Mouse (Mus musculus): ENCODE measurements around the gene Tmem63a. TPM values are rescaled to one million over a fixed set of nuclear protein-coding genes. Genes with fewer than 3 reads are reported as not detected.
"Not testable (repeated sequence)": the region's sequence is repeated elsewhere in the genome, so short reads cannot be mapped to it uniquely, and the experiment has no call there.

Gene Tmem63a
- polyA plus RNA-seq, 1 experiment from 2014 or later = 2.2 TPM

DNA sequence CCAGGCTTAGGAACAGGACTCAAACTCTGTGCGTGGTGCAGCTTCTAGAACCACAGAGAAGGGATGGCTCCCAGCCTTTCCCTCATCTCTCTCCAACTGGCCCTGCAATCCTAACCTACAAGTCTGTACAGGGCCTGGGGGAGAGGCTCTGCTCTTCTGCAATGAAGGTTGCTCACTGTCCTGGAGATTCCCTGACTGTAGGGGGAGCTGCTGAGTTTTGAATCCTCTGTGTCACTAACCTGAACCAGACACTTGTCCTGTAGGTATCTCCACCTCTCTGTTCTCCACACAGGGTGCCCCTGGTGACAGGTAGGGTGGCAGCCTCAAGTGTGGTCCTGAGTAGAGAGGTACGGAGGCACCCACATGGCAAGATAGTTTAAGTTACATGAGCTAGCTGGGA, 38.3 kb downstream of the Tmem63a start:
- Histone ChIP-seq H3K9me3 (replicated peaks) (no peaks in the 10 kb centered on the region), H3K4me1 (no peaks in the 10 kb centered on the region), H3K27ac (replicated peaks) (no peak overlapping the region), H3K36me3 (no peaks in the 10 kb centered on the region), H3K4me3 (no peak overlapping the region), H3K27me3 (ENCODE audit: low read depth, poor library complexity, severe bottlenecking) (no peaks in the 10 kb centered on the region)
- 73% methylated on average over 2 of the region's 2 CpGs for WGBS
- DNase-seq (ENCODE audit: low spot score) = no peak

DNA sequence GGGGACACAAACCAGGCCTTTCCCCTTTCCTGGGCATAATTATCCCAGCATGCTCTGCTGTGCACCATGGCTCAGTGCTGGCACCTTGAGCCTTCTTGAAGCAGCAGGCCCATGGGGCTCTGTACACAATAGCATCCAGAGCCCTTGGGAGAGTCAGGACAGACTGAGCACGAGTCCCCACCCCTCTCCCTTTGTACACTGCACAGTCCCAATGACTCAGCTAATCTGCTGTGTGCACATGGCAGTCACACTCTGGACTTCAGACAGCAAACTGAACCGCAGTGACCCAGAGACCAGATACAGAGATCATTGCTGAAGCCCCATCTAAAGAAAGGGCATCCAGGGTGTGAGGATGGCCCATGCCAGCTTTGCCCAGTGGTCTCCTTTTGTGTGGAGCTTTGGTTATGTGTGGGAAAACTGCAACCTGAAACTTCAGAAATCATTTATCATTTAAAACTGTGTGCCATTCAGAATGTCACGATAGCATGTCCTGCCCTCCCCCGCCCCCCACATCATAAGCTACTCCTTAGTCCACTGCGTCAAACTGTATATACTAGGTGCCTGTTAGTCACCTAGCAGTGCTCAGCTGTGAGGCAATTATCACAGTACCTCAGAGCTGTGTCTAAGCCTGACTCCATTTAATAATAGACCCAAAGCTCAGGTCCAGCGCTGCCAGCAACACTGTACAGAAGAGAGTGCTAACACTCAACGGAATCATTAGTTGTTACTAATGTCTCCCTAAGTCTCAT, 39.3 kb downstream of the Tmem63a start:
- DNase-seq (ENCODE audit: low spot score); H3K4me1 ChIP-seq; H3K27ac ChIP-seq (replicated peaks); H3K27me3 ChIP-seq (ENCODE audit: low read depth, poor library complexity, severe bottlenecking); H3K4me3 ChIP-seq; H3K36me3 ChIP-seq; H3K9me3 ChIP-seq (replicated peaks): not testable (repeated sequence)
- 88% methylated on average over 7 of the region's 7 CpGs for WGBS

DNA sequence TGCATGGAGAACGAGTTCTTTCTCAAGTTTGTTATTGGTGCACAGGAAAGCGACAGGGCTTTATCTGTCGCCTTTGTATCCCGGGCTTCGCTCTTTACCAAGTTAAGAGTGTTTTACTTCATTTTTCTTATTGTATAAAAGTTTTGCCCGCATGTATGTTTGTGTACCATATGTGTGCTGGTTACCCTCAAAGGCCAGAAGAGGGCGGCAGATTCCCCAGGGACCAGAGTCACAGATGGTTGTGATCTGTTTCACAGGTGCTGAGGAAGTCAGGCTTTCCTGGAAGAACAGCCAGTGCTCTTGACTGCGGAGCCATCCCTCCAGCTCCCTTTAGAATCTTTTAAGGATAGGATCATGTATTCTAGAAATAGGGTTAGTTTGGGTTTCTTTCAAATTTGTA, 44.6 kb downstream of the Tmem63a start:
- Histone ChIP-seq H3K9me3 (replicated peaks) (no peaks in the 10 kb centered on the region), H3K36me3 (no peaks in the 10 kb centered on the region), H3K4me1 (0 out of 2 replicates have a peak, but pooled peaks cover 2% of the 10 kb centered on the region), H3K27me3 (ENCODE audit: low read depth, poor library complexity, severe bottlenecking) (peaks cover 7% of the 10 kb centered on the region; the same call in 1 of the 2 replicates), H3K4me3 (no peak overlapping the region), H3K27ac (replicated peaks) (no peak overlapping the region)
- 89% methylated on average over 8 of the region's 8 CpGs for WGBS
- no peak for DNase-seq (ENCODE audit: low spot score)

DNA sequence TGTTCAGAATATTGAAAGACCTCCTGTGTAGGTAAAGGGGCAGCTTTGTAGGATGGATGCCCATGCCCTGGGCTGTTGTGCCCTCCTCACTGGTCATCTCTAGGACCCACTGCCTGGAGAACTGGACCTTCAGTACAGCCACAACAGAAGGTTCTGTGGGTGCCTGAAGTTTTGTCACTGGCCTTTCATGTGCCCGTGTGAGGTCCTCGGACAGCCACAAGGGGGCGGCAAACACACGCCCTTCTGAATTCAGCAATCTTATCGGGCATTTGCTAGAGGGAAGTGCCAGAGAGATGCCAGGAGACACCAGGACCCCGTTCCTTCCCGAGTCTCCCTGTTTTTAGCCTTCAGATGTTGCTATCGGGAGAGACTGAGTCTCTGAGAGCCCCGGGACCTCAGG, 45.6 kb downstream of the Tmem63a start:
- no peak overlapping the region for H3K27ac ChIP-seq (replicated peaks)
- 0 out of 2 replicates have a peak, but pooled peaks cover 2% of the 10 kb centered on the region for H3K4me1 ChIP-seq
- no peaks in the 10 kb centered on the region for H3K9me3 ChIP-seq (replicated peaks)
- peak; percentile 77 for DNase-seq (ENCODE audit: low spot score)
- peaks cover 7% of the 10 kb centered on the region; the same call in 1 of the 2 replicates for H3K27me3 ChIP-seq (ENCODE audit: low read depth, poor library complexity, severe bottlenecking)
- WGBS = 5% methylated on average over 9 of the region's 9 CpGs
- no peak overlapping the region for H3K4me3 ChIP-seq
- no peaks in the 10 kb centered on the region for H3K36me3 ChIP-seq

DNA sequence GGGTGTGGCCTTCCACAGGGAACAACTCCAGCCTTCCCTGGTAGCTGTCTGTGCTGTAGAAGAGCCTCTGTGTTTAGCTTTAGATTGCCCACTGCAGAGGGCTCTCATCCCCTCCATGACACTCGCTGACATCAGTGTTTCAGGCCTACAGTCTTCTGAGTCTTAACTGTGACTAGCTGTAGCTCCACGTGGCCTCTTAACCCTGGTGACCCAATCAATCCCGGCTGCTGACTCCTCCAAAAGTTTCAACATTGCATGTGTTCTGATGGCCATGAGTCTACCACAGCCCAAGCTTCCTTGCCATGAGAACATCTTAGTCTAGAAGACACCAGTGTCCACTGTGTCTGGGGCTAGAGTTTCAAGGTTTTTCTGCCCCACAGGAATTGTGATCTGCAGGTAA, 48.5 kb downstream of the Tmem63a start:
- no peaks in the 10 kb centered on the region for H3K9me3 ChIP-seq (replicated peaks)
- no peak overlapping the region for H3K4me3 ChIP-seq
- no peak for DNase-seq (ENCODE audit: low spot score)
- WGBS = 64% methylated on average over 3 of the region's 3 CpGs
- H3K4me1 ChIP-seq = 0 out of 2 replicates have a peak, but pooled peaks cover 2% of the 10 kb centered on the region
- no peak overlapping the region for H3K27ac ChIP-seq (replicated peaks)
- no peaks in the 10 kb centered on the region for H3K36me3 ChIP-seq
- peaks cover 7% of the 10 kb centered on the region; the same call in 1 of the 2 replicates for H3K27me3 ChIP-seq (ENCODE audit: low read depth, poor library complexity, severe bottlenecking)

DNA sequence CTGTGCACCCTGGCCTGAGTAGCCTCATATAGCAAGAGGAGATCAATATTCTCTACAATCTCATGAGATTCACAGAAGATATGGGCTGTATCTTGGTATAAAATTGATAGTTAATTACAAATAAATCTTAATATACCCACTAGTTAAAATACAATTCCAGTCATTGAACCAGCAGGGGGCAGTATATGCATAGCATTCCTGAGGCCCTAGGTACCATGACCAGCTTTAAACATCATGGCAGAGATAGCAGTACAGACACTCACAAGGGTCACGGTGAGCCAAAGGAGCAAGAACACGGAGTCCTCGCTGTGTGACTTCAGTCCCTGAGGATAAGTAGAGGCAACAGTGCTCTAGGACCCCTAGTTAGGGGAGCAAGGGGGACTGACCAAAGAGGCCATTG, 50.0 kb downstream of the Tmem63a start:
- Histone ChIP-seq H3K4me3 (no peak overlapping the region), H3K36me3 (no peaks in the 10 kb centered on the region), H3K4me1 (0 out of 2 replicates have a peak, but pooled peaks cover 2% of the 10 kb centered on the region), H3K9me3 (replicated peaks) (no peaks in the 10 kb centered on the region), H3K27ac (replicated peaks) (no peak overlapping the region), H3K27me3 (ENCODE audit: low read depth, poor library complexity, severe bottlenecking) (peaks cover 7% of the 10 kb centered on the region; the same call in 1 of the 2 replicates)
- no peak for DNase-seq (ENCODE audit: low spot score)
- WGBS = 70% methylated on average over 3 of the region's 3 CpGs

DNA sequence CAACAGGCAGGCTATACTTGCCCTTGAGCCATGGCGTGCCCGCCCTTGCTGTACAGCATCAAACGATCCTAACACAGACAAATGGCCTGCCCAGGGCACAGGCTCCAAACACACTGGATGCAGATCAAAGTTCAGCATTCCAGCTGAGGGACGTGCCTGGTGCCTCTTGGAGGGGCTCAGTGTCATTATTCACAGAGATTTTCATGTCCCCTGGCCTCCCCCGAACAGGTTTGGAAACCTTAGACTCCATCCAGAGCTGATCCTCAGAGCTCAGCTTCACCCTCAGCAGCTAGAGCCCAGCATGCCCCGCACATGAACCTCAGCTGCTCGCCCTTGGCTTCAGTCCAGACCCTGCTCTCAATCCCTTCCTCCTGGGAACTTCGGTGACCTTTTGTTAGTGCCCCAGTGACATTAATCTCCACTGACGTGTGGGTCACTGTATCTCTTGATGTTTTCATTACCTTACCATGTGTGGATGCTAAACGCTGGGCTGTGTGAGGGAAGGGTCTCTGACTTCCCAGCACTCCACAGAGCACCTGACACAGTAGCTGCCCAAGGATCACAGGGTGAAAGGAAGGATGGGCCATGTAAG, 58.5 kb downstream of the Tmem63a start:
- H3K9me3 ChIP-seq (replicated peaks) = no peaks in the 10 kb centered on the region
- H3K4me3 ChIP-seq = no peak overlapping the region
- H3K27me3 ChIP-seq (ENCODE audit: low read depth, poor library complexity, severe bottlenecking) = no peaks in the 10 kb centered on the region
- H3K4me1 ChIP-seq = peaks cover 10% of the 10 kb centered on the region
- DNase-seq (ENCODE audit: low spot score) = no peak
- 70% methylated on average over 10 of the region's 10 CpGs for WGBS
- H3K27ac ChIP-seq (replicated peaks) = no peak overlapping the region
- no peaks in the 10 kb centered on the region for H3K36me3 ChIP-seq

DNA sequence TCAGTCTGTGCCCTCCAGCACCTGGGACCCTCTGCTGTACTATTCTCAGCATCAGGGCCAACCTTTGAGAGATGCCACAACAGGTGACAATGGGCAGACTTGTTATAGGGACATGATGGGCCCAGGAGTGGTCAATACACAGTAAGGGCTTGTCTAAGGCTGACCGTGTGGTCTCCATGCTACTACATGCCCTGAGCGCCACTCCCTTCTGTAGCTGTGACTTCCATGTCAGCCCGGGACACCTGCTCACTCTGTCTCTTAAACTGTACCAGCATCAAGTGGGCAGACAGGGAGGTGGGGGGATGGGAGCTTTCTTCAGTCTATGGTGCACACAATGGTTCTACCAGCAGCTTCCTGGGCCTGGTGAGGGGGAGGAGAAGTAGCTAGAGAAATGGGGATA, 59.1 kb downstream of the Tmem63a start:
- Histone ChIP-seq H3K4me1 (peaks cover 10% of the 10 kb centered on the region), H3K27me3 (ENCODE audit: low read depth, poor library complexity, severe bottlenecking) (no peaks in the 10 kb centered on the region), H3K36me3 (no peaks in the 10 kb centered on the region), H3K27ac (replicated peaks) (no peak overlapping the region), H3K4me3 (no peak overlapping the region), H3K9me3 (replicated peaks) (no peaks in the 10 kb centered on the region)
- no peak for DNase-seq (ENCODE audit: low spot score)
- WGBS = 90% methylated on average over 3 of the region's 3 CpGs

DNA sequence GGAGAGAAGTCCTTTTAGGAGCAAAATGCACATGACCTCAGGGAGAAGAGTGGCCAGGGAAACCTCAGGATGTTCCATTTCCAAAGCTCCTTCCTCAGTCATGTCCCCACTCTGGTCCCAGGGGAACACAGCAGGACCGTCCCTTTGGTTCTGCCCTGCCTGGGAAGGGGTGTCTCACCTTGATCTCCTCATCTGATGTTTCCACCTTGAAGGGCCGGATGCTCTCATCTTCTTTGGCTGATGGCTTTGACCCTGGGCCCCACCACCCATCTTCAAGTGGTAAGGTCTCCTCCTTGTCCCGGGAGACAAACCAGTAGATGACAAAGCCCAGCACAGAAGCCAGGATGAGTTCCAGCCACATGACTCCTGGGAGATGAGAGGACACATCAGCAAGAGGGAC, 59.5 kb downstream of the Tmem63a start:
- WGBS = 83% methylated on average over 3 of the region's 3 CpGs
- Histone ChIP-seq H3K27me3 (ENCODE audit: low read depth, poor library complexity, severe bottlenecking) (no peaks in the 10 kb centered on the region), H3K4me3 (no peak overlapping the region), H3K27ac (replicated peaks) (no peak overlapping the region), H3K36me3 (no peaks in the 10 kb centered on the region), H3K4me1 (peaks cover 10% of the 10 kb centered on the region), H3K9me3 (replicated peaks) (no peaks in the 10 kb centered on the region)
- DNase-seq (ENCODE audit: low spot score) = no peak

DNA sequence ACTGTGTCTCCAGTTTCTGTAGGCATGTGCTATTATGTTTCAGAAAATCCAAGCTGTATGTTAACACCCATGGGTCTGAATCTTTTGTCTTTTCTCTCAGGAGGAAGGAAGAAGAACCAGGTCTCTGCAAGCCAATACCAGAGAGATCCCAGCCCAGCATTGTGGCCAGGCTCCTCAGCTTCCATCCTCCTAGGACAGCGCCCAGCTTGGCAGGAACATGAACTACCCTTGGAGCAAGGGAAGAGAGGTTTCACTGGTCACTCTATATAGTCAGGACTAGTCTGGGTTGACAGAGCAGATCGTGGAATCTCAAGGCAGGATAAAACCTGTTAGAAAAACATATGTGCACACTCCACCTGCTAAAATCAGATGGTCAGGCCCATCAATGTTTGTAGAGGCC, 61.6 kb downstream of the Tmem63a start:
- Histone ChIP-seq H3K27me3 (ENCODE audit: low read depth, poor library complexity, severe bottlenecking) (no peaks in the 10 kb centered on the region), H3K36me3 (no peaks in the 10 kb centered on the region), H3K4me1 (peaks cover 10% of the 10 kb centered on the region), H3K4me3 (no peak overlapping the region), H3K9me3 (replicated peaks) (no peaks in the 10 kb centered on the region), H3K27ac (replicated peaks) (no peak overlapping the region)
- 82% methylated on average over 2 of the region's 2 CpGs for WGBS
- no peak for DNase-seq (ENCODE audit: low spot score)

DNA sequence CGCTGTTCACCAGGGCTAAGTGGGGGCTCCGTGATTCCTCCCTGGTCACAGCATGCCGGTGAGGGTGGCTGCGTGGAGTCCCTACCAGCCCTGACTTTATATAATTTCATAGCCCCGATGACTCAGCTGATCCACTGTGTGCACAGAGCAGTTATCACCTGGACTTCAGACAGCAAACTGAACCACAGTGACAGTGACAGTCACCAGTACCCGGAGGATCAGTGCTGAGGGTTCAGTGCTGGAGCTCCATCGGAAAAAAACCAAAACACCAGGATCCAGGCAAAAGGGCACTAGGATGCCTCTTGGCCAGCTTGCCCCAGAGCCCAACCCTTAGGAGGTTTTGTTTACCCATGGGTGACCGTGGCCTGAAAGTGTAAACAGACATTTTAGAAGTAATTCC, 63.2 kb downstream of the Tmem63a start:
- 85% methylated on average over 8 of the region's 8 CpGs for WGBS
- no peaks in the 10 kb centered on the region for H3K27me3 ChIP-seq (ENCODE audit: low read depth, poor library complexity, severe bottlenecking)
- peaks cover 11% of the 10 kb centered on the region for H3K4me1 ChIP-seq
- DNase-seq (ENCODE audit: low spot score) = no peak
- H3K9me3 ChIP-seq (replicated peaks) = no peaks in the 10 kb centered on the region
- H3K27ac ChIP-seq (replicated peaks) = no peak overlapping the region
- H3K36me3 ChIP-seq = no peaks in the 10 kb centered on the region
- H3K4me3 ChIP-seq = no peak overlapping the region

DNA sequence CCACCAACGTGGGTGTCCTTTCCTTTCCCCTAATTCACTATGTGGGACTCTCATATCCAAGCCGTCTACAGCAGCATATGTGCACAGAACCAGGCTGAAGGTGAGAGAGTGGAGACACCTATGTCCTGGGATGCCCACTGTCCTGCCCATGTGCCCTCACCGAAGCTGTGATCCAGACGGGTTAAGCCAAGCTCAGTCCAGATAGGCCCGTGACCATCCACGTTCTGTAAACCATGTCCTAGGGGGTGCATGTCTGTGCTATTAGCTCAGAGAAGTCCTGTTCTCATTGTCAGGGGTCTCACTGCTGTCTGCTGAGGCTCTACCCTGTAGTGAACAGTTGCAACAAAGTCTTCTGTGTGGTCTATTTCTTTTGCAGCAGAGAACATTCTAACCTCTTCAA, 65.7 kb downstream of the Tmem63a start:
- no peaks in the 10 kb centered on the region for H3K27me3 ChIP-seq (ENCODE audit: low read depth, poor library complexity, severe bottlenecking)
- no peak overlapping the region for H3K4me3 ChIP-seq
- WGBS = 90% methylated on average over 6 of the region's 6 CpGs
- no peaks in the 10 kb centered on the region for H3K36me3 ChIP-seq
- H3K27ac ChIP-seq (replicated peaks) = no peak overlapping the region
- DNase-seq (ENCODE audit: low spot score) = no peak
- H3K9me3 ChIP-seq (replicated peaks) = no peaks in the 10 kb centered on the region
- H3K4me1 ChIP-seq = 0 out of 2 replicates have a peak, but pooled peaks cover 4% of the 10 kb centered on the region

DNA sequence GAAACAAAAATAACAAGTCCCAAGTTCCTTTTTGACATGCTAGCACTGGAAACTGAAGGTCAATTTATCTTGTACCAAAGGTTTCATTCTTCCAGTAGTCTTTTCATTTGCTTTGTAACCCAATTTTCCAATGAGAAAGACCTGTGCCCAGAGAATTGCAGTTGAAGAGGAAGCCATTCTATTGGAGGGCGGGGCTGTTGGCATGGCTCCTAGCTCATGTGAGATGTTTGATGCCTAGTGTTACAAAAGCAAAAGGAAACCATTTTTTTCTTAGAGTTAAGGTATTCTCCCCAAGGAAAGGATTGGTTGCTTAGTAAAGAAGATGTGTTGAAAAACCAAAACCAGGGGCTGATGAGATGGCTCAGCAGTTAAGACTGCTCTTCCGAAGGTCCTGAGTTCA, 66.1 kb downstream of the Tmem63a start:
- no peaks in the 10 kb centered on the region for H3K27me3 ChIP-seq (ENCODE audit: low read depth, poor library complexity, severe bottlenecking)
- WGBS = 98% methylated on average over 2 of the region's 2 CpGs
- no peak overlapping the region for H3K27ac ChIP-seq (replicated peaks)
- 0 out of 2 replicates have a peak, but pooled peaks cover 4% of the 10 kb centered on the region for H3K4me1 ChIP-seq
- DNase-seq (ENCODE audit: low spot score) = no peak
- H3K9me3 ChIP-seq (replicated peaks) = no peaks in the 10 kb centered on the region
- no peak overlapping the region for H3K4me3 ChIP-seq
- H3K36me3 ChIP-seq = no peaks in the 10 kb centered on the region

Data from midbrain, embryonic 10.5 days (tissue).